Mouse (Mus musculus): Measurements from ENCODE around the gene Syt3.

- no peak for TF ChIP-seq CTCF (IDR thresholded peaks at IDR 0.05; ENCODE audit: low read depth, low read length)
- no peak for TF ChIP-seq POLR2A (IDR thresholded peaks at IDR 0.05; ENCODE audit: insufficient read depth, low read length)
- TF ChIP-seq EP300 (IDR thresholded peaks at IDR 0.05; ENCODE audit: insufficient read depth, low read depth, low read length) = no peak
Observed at GRCm38 (mm10) chr7:44413307-44413706, 29.4 kb downstream of the Syt3 start.

Measured in ES-Bruce4 (cell line).